Mouse (Mus musculus) small intestine, adult 2 months (tissue): Measurements from ENCODE around the gene 9130204L05Rik. TPM values are rescaled to one million over a fixed set of nuclear protein-coding genes. Genes with fewer than 3 reads are reported as not detected.

Experiments
- H3K27ac ChIP-seq: fragments of 200-500 bp; 2 replicates; pipeline ENCODE4 v1.5.1; 2012; ENCODE audit warnings: low read depth, low read length, control low read depth, inconsistent platforms; ENCODE audit not compliant: insufficient read depth
- H3K27me3 ChIP-seq: fragments of 200-500 bp; 2 replicates; pipeline ENCODE4 v1.6.1; 2012; ENCODE audit warnings: mild to moderate bottlenecking, moderate library complexity, low read length, inconsistent platforms; ENCODE audit not compliant: control insufficient read depth, insufficient read depth
- H3K36me3 ChIP-seq: fragments of 200-500 bp; 2 replicates; pipeline ENCODE4 v1.6.1; 2012; ENCODE audit warnings: mild to moderate bottlenecking, low read length, control low read depth, inconsistent platforms; ENCODE audit not compliant: control insufficient read depth, insufficient read depth
- H3K4me1 ChIP-seq: fragments of 200-500 bp; 2 replicates; pipeline ENCODE4 v1.6.1; 2012; ENCODE audit warnings: low read length, inconsistent platforms, mixed read lengths; ENCODE audit not compliant: control insufficient read depth, insufficient read depth, insufficient read length
- H3K4me3 ChIP-seq: fragments of 200-500 bp; 2 replicates; pipeline ENCODE4 v1.5.1; 2012; ENCODE audit warnings: low read depth, mild to moderate bottlenecking, control low read depth, inconsistent platforms, low read length, moderate library complexity
- CTCF ChIP-seq: fragments of 200-500 bp; IDR thresholded peaks from 2 replicates; pipeline ENCODE4 v1.5.1; 2012; ENCODE audit warnings: low read depth, mild to moderate bottlenecking, control low read depth, inconsistent platforms, low read length, moderate library complexity, mixed read lengths; ENCODE audit not compliant: insufficient replicate concordance, insufficient read length; ENCODE audit errors: extremely low read depth
- POLR2A ChIP-seq: fragments of 200-500 bp; IDR thresholded peaks from 2 replicates; pipeline ENCODE4 v1.6.1; 2012; ENCODE audit warnings: low read depth, mild to moderate bottlenecking, control low read depth, inconsistent platforms, low read length, moderate library complexity
- WGBS: fragments of 180-500 bp; shearing (Covaris S2); methylation state at CpG from one replicate; pipeline ENCODE4 v1.1.7; 2018; 5-methylcytosine and 5-hydroxymethylcytosine counted together
- polyA plus RNA-seq: library from polyadenylated mRNA; depleted of rRNA; stranded (reverse); fragments of >200 nt; gene quantifications from 2 replicates; pipeline ENCODE4 v1.2.3, GENCODE M21; 2012; rRNA removed

The 9130204L05Rik gene
- not detected in 2 replicates for polyA plus RNA-seq

DNA sequence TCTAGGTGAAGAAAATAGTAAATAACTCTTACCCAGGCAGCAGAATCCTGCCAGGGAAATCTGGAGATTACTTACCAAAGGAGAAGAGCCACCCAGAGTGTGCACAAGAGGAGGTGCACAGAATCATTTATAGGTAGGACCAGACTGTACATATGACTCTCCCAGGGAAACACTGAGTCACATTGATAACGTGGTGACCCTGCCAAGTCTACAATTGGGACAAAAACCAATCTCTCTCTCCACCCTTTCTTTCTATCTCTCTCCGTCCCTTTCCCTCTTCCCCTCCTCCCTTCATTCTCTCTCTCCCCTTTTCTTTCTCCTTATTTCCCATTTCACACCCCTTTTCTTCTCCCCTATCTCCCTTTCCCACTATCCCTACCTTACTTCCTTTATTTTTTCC is at the start of gene 9130204L05Rik:
9130204L05Rik (minus strand) TSS at position 101 of the 400 bp plus-strand sequence.
- Histone ChIP-seq H3K27me3 (no peaks in the 10 kb centered on the region), H3K27ac (no peak within 1 kb of the TSS), H3K4me1 (no peaks in the 10 kb centered on the region), H3K36me3 (no peaks in the 10 kb centered on the region), H3K4me3 (no peak within 1 kb of the TSS)
- WGBS: 47% methylated on average over 2 of the region's 2 CpGs
- TF ChIP-seq CTCF (no peak), POLR2A (no peak)

DNA sequence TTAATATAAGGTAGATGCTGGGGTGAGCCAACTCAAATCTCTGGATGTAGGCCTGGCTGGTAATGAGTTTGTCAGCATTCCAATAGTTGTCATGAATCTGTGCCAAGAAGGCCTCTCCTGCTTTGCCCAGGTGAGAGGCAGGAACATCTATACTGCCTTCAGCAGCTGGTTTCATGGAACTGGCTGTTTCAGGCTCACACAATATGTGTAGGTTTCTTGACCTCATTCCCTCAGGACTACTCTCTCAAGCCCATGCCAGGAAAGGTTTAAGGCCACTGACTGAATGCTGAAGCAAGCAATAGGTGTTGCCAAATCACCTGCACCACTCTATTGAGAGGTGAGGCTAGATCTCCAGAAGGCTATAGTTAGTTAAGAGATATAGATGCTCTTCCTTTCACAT is 18.1 kb upstream of the 9130204L05Rik start:
- Histone ChIP-seq H3K4me1 (no peaks in the 10 kb centered on the region), H3K36me3 (no peaks in the 10 kb centered on the region), H3K27ac (no peak overlapping the region), H3K4me3 (no peak overlapping the region), H3K27me3 (no peaks in the 10 kb centered on the region)
- TF ChIP-seq CTCF (no peak), POLR2A (no peak)

DNA sequence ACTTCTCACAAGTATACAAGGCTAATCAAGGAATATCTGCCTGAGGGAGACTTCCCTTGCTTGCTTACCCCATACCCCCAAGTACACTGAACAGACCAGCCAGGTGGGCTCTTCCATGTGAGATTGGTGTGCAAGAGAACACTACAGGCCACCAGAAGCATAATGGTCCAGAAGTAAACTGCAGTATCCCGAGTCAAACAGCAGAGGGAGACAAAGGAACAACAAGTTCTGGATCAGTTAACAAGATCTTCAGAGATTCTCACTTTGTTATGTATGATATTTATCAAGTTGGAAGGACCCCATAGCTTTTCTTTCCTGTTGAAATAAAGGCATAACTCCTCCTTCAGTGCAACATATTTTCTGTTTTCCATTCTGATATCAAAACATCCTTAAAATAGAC is 31.4 kb downstream of the 9130204L05Rik start:
- Histone ChIP-seq H3K4me3 (no peak overlapping the region), H3K4me1 (no peaks in the 10 kb centered on the region), H3K27ac (no peak overlapping the region), H3K36me3 (no peaks in the 10 kb centered on the region), H3K27me3 (no peaks in the 10 kb centered on the region)
- WGBS: 0% methylated on average over 1 of the region's 1 CpGs
- TF ChIP-seq POLR2A: no peak
- peak; percentile 16; the same call in 1 of the 2 replicates for TF ChIP-seq CTCF

DNA sequence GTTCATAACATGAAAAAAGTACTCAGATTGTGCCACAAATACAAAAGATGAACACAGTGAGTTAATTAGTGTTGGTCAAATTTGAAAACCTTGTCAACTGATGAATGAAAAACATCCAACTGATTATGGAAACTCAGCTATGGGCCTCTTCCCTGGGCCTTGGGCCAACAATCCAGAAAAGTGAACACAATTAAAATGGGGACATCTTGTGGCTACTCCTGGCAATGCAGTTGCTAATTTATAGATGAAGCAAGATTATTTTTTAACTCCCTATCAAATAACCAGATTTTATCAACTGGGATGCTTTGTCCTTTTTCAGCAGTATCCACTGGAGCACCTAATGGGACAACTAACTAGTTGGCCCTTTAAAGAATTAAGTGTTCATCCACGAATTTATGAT is 37.9 kb downstream of the 9130204L05Rik start:
- no peaks in the 10 kb centered on the region for H3K27me3 ChIP-seq
- no peaks in the 10 kb centered on the region for H3K4me1 ChIP-seq
- no peak overlapping the region for H3K4me3 ChIP-seq
- no peak for TF ChIP-seq CTCF
- TF ChIP-seq POLR2A: no peak
- 4% methylated on average over 1 of the region's 1 CpGs for WGBS
- no peaks in the 10 kb centered on the region for H3K36me3 ChIP-seq
- H3K27ac ChIP-seq: no peak overlapping the region
